Mouse (Mus musculus): ENCODE data around the gene Gys2.
A peak's percentile ranks its signal among the peaks of the same experiment; 100 is the strongest.

Gys2 gene

DNA sequence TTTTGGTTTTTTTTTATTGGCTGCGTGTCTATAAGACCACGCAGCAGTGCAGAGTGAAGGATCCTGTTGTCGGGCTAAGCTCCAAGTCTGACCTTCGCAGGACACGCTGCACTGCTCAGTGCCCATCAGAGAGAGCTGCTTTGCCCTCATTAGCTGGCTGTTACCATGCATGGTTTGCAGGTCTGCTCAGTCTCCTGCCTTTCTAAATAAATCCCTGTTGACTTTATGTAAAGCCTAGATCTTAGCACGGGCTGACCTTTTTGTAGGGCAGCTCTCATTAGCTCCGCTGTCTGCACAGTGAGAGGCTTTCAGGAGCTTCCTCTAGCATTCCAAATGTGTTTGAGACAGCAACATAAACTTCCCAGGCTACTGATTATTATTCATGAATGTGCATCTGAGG lies 14.9 kb downstream of the Gys2 start:
- no peak for DNase-seq (ENCODE audit: low spot score in 2 of 2)

DNA sequence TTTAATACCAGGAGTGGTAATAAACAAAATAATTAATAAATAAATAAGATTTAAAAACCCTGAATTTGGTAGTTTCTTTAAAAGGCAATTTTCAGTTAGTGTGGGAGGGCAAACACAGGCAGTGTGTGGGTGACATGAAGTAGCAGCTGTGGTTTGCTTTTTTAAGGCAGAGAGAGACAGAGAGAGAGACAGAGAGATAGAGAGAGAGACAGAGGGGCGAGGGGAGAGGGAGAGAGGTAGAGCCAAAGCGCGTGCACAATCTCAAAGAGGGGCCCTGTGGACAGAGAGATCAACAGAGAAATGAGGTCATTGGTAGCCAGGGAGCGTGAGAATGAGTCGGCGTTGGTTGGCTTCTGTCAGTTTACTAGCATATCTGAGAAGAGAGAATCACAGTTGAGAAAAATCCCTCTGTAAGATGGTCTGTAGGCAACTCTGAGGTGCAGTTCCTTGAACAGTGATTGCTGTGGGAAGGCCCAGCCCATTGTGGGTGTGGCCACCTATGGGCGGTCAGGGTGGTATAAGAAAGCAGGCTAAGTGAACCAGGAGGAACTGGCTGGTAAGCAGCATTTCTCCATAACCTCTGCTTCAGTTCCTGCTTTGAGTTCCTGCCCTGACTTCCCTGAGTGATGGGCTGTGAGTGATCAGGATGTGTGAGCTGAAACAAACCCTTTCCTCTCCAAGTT lies 17.5 kb downstream of the Gys2 start:
- no peak for DNase-seq (ENCODE audit: low spot score in 2 of 2)

DNA sequence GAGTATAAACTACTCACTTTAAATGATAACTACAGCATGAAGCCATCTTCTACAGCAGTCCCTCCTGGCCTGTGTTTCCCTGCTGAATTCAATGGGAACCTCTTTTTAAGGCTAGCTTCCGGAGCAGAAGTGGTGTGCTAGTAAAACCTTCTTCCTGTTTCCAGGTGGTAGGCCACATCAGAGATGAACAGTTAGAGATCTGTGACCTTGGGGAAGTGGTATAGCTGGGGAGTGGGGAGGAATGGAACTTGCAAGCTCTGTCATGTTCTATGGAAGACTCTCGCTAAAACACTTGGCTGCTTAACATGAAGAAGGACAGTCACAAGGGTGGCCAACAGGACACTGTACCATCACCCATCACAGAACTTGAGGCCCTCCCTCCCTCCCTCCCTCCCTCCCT lies 19.6 kb downstream of the Gys2 start:
- no peak for DNase-seq (ENCODE audit: low spot score in 2 of 2)

DNA sequence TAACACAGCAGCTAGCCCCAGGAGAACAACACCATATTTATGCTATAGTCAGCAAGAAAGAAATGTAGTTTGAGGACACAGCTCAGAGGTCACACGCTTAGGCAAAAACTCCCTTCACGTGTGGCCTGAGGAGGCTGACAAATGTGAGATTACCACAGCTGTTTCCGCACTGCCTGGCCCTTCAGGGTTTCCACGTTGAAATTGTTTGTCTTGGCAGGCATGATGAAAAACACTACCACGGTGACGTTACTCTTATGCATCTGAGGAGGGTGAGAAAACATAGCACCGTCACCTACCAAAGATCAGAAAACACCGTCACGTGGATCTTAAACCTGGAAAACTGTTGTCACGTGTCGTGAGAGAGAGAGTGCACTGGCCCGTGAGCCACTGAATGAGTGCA lies 21.5 kb downstream of the Gys2 start:
- DNase-seq (ENCODE audit: low spot score in 2 of 2), result no peak

DNA sequence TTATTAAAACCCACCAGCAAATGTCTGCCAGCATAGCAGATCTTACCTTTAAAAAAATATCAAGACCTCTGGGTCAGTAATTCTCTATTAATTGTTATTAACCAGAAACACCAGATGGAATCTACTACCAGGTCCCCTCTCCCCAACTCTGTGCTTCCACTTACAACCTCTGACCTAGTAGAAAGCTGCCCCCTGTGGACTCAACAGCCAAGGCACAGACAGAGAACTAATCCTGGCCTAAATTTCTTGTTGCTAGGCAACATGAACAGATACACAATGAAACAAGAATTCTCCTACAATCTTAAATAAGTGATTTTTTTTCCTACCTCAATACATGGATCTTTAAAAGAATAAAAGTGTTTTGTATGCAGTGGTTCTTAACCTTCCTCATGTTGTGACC lies 43.8 kb downstream of the Gys2 start:
- DNase-seq (ENCODE audit: low spot score in 2 of 2), result no peak

DNA sequence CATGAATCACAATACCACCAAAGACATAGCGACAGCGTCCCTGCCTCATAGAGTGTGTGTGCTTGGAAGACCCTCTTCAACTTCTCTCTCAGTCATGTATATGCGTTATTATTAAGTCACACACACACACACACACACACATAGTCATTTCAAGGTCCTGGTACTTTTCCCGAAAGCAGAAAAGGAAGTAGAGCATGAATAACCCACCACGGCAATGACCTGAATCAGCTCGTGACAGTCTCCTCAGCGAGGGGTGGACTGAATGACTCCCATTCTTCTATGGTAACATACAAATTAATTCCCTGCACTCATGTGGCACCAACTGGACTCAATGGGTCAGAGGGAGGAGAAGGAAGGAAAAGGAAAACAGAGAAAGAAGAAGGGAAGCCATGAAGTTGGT lies 47.9 kb downstream of the Gys2 start:
- no peak for DNase-seq (ENCODE audit: low spot score in 2 of 2)

DNA sequence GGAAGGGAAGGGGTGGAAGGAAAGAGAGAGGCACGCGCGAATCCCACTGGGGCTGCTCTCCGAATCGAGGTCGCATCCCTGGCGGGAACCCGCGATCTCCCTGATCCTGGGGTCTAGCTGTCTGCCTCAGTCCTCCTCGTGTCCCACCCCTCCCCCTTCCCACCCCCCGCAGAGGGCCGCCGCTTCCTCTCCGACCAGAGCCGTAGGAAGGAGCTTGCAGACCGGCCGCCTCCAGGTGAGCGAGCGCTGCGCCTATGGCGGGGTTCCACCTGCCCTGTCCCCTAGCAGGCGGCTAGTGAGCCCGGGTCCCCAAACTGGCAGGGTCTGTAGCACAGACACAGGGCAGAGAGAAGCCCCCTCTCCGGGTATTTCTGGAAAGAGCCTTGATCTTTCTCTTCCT lies 58.3 kb downstream of the Gys2 start:
- no peak for DNase-seq (ENCODE audit: low spot score in 2 of 2)

DNA sequence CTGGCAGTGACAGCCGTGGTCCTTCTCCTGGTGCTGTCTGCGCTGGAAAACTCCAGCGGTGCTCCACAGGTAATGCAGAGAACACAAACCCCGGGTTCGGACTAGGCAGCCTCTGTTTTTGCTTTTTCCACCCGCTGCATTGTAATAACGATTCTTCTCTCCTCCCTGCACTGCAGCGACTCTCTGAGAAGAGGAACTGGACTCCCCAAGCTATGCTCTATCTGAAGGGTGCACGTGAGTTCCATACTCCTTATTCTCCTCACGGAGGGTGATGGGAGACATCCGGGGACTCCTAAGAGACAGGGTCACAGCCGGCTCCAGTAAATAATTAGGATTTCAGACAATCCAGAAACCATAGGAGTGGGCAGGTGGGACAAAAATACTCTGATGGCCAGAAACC lies 59.1 kb downstream of the Gys2 start:
- no peak for DNase-seq (ENCODE audit: low spot score in 2 of 2)

DNA sequence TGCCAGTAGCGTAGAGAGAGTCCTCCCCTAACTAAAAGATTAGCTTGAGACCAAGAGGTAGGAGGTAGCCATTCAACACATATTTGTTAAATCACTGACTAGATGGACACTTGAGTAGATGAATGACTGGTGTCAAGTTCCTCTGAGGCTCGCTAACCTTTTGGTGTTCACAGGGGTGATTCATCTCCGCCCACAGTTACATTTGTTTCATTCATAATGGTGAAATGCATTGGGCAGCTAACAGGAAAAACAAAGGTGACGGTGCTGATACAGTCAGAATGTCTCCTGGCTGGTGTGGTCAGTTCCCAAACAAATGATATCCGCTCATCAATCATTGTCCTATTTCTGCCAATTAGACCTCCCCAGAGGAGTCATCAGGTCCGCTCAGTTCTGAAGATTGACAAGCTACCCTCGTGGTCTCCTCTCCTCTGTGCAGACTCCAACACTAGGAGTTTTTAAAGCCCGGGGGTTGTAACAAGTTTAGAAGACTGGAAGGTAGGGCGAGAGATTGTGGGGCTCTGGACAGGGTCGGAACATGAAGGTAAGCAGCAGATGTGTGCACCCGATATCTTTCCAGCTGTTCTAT lies 59.9 kb downstream of the Gys2 start, which contains the start of gene Spx:
TSS of gene Spx (plus strand) at position 536 of the 586 bp plus-strand sequence.
- DNase-seq (ENCODE audit: low spot score in 2 of 2), result no peak

DNA sequence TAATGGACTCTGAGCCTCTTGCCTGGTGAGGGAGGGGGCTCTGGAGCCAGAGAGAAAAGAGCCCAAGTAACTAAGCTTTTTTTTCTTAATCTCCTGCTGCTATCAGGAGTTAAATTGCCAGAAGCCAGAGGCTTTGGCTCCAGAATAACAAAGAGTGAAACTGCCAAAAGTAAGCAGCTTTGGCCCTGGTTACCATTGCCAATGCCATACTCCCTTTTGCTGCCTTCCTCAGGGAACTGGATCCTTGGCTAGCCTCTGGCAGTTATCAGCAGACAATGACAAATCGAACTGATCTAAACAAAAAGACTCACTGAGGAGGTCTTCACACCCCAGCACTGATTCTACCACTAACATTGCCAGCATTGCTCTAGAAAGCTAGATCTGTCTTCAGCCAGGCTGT lies 61.8 kb downstream of the Gys2 start:
- DNase-seq (ENCODE audit: low spot score in 2 of 2), result no peak

DNA sequence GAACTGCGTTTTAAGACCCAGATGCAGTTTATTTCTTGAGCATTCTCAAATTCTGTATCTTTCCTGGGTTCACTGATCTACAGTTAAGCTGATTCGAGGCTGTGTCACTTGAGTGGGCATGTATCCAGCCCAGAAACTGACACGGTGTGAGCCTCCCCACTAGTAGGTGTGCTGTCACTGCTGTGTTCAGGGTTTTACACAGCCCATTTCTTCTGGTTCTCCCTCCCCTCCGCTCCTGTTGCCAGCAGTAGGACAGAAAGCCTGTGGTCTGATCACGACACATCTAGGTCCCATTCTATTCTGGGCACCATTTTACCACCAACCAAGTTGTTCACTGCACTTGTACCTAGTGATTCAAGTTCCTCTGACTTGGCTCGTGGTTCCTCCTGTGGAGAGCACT lies 77.2 kb downstream of the Gys2 start:
- DNase-seq (ENCODE audit: low spot score in 2 of 2), result no peak

DNA sequence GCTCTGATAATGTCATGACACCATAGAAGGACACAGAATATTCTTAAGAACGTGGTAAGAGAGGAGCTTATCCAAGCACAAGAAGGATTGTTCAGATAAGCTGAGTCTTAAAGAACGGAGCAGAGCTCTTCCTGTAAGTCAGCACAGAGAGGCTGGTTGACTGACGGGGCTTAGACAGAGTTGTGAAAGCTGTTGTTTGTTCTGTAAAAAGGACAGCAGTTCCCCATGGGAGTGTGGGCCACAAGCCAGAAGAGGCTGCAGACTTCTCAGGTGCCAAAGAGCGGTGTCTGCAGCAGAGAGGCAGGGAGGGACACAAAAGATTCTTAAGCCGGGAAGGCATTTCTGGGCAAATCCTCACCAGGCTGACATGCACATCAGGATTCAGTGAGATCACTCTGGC lies 78.2 kb downstream of the Gys2 start:
- no peak for DNase-seq (ENCODE audit: low spot score in 2 of 2)

DNA sequence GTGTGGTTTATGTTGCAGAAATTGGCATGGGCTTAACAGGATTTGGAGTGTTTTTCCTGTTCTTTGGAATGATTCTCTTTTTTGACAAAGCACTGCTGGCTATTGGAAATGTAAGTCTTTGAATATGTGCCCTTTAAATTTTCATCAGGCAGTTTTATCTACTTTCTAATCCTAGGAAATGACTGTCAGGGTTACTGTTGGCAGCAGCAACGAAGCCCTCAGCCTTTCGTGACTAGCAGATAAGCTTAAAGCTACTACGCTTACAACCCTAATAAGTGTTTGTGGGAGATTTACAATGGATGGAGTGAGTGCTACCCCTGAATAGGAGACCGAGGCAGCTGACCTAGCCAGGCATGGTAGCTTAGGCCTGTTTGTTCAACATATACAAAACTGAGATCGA lies 80.6 kb downstream of the Gys2 start:
- no peak for DNase-seq (ENCODE audit: low spot score in 2 of 2)

DNA sequence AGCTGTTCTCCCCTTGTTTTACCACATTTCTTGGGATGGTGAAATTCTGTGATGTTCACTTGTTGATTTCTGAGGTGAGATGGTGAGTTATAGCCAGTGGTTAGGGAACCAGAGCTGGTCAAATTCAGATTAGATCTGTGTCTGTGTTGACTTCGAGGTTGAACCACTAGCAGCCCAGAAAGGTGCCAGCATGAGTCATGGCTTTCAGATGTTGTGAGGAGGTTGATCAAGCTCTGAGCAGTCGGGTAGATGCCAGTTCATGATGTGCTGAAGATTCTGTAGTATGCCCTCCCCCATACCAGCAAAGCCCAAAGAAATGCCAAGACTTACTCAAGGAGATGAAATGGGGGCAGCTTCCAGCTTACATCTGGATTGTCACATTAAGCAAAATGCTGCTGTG lies 83.8 kb downstream of the Gys2 start:
- no peak for DNase-seq (ENCODE audit: low spot score in 2 of 2)

DNA sequence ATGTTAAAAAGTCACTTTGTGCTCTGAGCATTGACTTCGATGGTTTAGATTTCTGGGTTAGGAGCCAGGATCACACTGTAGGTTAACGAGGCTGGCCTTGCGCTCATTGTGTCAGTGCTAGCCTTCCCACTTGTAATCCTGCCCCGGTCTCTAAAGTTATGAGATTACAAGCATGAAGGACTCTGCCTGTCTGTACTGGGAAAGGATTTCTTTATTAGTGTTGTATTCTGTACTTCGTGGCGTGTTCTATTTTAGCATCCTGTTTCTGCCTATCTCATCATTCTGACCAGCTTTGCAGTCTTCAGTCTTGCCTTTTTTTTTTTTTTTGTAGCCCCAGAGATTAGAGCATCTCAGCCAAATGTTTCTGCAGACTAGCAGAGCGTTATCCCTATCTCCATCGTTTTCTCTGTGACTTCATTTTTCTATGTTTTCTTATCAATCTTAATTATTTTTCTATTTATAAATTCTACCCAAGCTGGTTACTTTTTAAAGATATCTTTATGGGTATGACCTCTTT lies 85.1 kb downstream of the Gys2 start:
- no peak for DNase-seq (ENCODE audit: low spot score in 2 of 2)

DNA sequence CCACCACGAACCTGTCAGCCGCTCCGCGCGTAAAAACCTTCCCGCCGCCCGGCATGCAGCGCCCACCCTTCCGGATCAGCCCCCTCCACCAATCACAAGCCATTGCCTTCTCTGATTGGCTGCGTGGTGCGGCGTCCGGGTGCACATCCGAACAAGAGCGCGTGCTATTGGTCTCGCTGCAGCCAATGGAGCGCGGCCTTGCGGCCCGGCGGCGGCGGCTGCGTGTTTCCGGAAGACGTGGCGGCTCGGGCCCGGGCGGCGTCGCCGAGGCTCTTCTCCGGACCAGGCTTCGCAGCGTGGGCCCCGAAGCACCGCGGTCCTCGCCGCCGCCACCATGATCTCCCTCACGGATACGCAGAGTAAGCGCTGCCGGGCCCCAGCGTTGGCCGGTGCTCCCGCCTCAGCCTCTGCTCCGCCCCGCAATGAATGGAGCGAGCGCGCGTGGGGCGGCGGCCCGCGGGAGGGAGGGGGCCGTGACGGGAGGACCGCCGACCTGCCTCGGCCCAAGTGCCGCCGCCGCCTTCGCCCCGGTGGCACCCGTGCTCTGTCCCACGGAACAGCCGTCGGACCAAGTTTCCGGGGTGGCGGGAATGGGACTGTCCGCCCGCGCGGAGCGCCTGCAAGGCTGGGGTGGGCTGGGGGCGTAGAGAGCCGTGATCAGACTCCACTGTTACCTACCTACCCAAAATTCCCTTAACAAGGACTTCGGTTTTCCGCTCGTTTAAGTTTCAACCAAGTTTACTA lies 85.7 kb downstream of the Gys2 start, which contains the start of the genes Recql and Golt1b:
TSS of gene Recql (minus strand) at position 77 of the 744 bp plus-strand sequence.
TSS of gene Golt1b (plus strand) at position 211 of the 744 bp plus-strand sequence.
- DNase-seq (ENCODE audit: low spot score in 2 of 2), result peak; percentile 95 to 97

DNA sequence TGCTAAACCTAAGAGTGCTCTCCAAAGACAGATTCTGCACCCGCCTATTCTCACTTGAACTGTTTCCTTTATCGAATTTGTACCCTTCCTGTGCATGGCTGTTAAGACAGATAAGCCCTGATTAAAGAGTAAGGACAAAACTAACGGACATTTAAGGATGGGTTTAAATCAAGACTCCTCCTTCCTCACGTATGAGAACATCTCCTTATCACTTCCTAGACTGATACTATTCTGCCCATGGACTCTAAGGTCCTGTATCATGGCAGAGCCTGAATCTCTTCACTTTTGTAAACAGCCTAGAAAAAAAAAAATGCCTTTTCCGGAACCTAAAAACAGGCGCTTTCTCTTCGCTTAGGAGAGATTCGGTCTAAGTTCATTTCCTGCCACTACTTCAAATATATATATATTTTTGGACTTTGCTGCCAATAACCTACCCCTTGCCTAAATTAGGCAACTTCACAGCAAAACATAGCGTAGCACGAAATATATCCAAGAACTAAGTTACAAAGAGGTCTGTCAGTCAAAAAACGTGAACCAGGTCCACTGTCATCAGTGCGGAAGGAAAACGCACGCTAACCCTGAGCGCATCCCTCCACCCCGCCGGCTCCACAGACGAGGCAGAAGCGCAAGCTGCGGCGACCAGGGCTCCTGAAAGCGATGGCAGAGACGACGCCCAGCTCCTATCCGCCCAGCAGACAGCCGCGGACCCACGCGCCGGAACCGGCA lies 86.5 kb downstream of the Gys2 start:
- DNase-seq (ENCODE audit: low spot score in 2 of 2), result no peak

DNA sequence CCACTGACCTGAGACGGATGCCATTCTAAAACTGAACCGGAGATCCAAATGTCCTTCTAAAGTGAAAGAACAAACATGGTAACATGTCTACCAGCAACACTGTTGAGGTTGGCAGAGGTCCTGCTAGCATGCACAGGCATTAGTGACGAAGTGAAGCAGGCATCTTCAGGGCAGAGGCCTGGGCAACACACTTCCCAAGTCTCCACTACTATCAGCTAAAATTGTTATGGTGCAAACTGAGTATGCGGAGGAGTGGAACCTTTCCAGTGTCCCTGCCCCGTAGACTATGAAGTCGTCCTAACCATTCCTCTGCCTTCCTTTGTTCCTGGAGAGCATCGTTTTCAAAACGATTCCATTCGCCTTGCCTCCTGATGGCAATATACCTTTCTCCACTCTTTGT lies 88.4 kb downstream of the Gys2 start:
- DNase-seq (ENCODE audit: low spot score in 2 of 2), result no peak

DNA sequence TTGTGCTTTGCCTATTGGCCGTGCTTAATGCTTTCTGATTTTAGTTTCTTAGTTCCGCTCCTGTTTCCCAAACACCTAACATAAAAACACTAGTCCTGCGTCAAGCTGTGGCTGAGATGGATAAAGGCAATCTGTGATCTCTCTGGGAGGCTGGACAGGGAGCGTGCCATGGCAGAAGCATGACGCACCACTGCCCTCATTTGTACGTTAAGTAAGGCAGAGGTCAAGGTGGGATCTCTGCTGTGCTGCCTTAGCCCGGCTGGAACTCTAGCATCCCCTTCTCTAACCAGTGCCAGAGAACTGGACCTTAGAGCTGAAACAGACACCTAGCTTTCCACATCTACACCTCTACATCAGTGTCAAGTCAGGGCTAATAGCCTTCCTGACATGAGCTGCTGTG lies 91.3 kb downstream of the Gys2 start:
- DNase-seq (ENCODE audit: low spot score in 2 of 2), result no peak

DNA sequence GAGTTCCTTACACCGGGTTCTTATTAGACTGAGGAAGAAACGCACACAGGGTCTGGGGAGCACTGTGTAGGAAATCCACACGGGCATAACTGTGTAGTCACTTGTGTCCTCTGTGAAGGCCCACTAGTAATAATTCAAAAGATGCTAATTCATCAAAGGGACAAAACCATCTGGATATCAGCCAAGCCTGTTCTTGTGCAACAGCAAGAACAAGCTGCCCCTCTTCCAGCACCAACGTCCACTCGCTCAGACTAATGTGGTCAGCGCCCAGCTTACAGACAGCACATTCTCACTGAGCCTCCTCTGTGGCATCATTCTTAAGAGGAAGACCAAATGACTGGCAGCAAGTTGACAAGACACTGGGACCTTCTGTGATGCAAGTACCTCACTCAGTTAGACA lies 92.9 kb downstream of the Gys2 start:
- DNase-seq (ENCODE audit: low spot score in 2 of 2), result no peak

DNA sequence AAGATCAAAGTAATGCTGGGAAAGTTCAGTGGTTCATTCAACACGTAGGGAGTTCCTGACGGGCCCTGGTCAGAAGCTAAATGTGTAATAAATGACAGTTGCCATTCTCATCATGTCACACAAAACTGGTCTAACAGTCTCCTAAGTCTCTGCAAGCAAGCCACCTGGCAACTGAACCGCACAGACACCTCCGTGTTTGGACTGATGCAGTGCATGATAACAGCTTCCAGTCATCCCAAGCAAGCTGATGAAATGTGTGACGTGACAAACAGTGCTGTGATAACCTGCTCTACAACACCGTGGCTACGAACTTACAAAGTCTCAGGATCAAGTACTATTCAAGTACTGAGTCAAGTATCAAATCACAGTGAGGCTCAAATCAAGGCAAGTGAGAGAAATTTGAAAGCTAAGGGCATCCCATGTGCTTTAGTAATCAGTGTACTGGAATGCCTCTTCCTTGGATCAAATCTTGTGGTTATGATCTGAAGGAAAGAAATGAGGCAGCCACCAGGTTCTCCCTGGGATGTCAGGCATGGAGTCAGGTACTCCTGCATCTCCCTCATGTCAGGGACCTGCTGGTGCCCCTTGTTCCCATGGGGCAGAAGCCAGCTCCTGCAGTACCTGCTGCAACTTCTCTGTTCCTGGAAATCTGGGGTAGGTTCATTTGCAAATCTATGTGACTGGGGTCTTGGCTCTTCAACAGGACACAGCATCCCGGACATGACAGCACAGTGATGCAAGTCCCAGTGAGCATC lies 94.2 kb downstream of the Gys2 start:
- DNase-seq (ENCODE audit: low spot score in 2 of 2), result no peak

Data from spleen, postnatal 36 days (tissue).